Mouse (Mus musculus) cerebellum, adult 2 months (tissue): ENCODE data around the gene 1520401A03Rik. TPM values are rescaled to one million over a fixed set of nuclear protein-coding genes. Genes with fewer than 3 reads are reported as not detected.

Source experiments
- DNase-seq, 2 experiments: peaks; one replicate each; pipeline ENCODE4 v3.0.0; 2021
- H3K27ac ChIP-seq: fragments of 200-500 bp; 2 replicates; pipeline ENCODE4 v1.5.1; 2012; ENCODE audit warnings: low read length, control low read depth, inconsistent platforms; ENCODE audit not compliant: insufficient read depth
- H3K27me3 ChIP-seq: fragments of 200-500 bp; 2 replicates; pipeline ENCODE4 v1.6.1; 2012; ENCODE audit warnings: inconsistent platforms, mild to moderate bottlenecking, low read length, moderate library complexity; ENCODE audit not compliant: control insufficient read depth, insufficient read depth
- H3K4me1 ChIP-seq: fragments of 200-500 bp; 2 replicates; pipeline ENCODE4 v1.6.1; 2011; ENCODE audit warnings: low read length; ENCODE audit not compliant: control insufficient read depth, insufficient read depth
- H3K4me3 ChIP-seq: fragments of 200-500 bp; replicated peaks from 2 replicates; pipeline ENCODE3; 2011; ENCODE audit warnings: mild to moderate bottlenecking, low read depth, low read length, control low read depth; ENCODE audit not compliant: insufficient read depth
- CTCF ChIP-seq: fragments of 200-500 bp; IDR thresholded peaks from 2 replicates; pipeline ENCODE4 v1.5.1; 2011; ENCODE audit warnings: low read depth, mild to moderate bottlenecking, control low read depth, low read length, moderate library complexity, borderline replicate concordance; ENCODE audit not compliant: insufficient read depth
- POLR2A ChIP-seq: fragments of 200-500 bp; IDR thresholded peaks from 2 replicates; pipeline ENCODE4 v1.6.1; 2011; ENCODE audit warnings: low read length, control low read depth, borderline replicate concordance; ENCODE audit not compliant: insufficient read depth
- WGBS: fragments of 180-500 bp; shearing (Covaris S2); methylation state at CpG from one replicate; pipeline ENCODE4 v1.1.7; 2018; 5-methylcytosine and 5-hydroxymethylcytosine counted together
- polyA plus RNA-seq: library from polyadenylated mRNA; depleted of rRNA; stranded (reverse); fragments of >200 nt; gene quantifications from 2 replicates; pipeline ENCODE4 v1.2.3, GENCODE M21; 2012; rRNA removed

1520401A03Rik gene
- polyA plus RNA-seq, 1 experiment: 0.64 TPM

DNA sequence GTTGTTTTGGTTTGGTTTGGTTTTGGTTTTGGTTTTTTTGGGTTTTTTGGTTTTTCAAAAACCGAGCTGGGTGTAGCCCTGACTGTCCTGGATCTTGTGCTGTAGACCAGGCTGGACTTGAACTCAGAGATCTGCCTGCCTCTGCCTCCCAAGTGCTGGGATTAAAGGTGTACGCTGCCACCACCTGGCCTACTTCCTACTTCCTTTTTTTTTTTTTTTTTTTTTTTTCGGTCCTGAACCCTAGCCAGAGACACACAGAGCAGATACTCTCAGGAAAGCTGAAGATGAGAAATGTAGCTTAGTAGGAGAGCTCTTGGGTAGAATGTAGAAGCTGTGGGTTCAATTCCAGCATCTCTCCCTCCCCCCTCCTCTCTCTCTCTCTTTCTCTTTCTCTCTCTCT, 64.1 kb downstream of the 1520401A03Rik start:
- Histone ChIP-seq H3K4me1 (peaks cover 4% of the 10 kb centered on the region; the same call in 1 of the 2 replicates), H3K4me3 (no peak overlapping the region), H3K27ac (no peak overlapping the region), H3K27me3 (no peaks in the 10 kb centered on the region; the same call in 1 of the 2 replicates)
- WGBS: 84% methylated on average over 3 of the region's 3 CpGs
- TF ChIP-seq CTCF: no peak
- no peak for TF ChIP-seq POLR2A
- DNase-seq: no peak

Other genes with a start within 250 kb of the 1520401A03Rik start
- gene Vmn2r117, start 243.1 kb downstream of the 1520401A03Rik start, polyA plus RNA-seq: not detected in 2 replicates
- 9.2 and 9.5 TPM in 2 replicates for gene Zfp213, start 158.5 kb downstream of the 1520401A03Rik start, polyA plus RNA-seq
- gene Zfp13, start 123.3 kb downstream of the 1520401A03Rik start, polyA plus RNA-seq: 25.6 and 27.2 TPM in 2 replicates
- gene Zscan10, start 121.9 kb downstream of the 1520401A03Rik start, polyA plus RNA-seq: 0.13 and 0.16 TPM in 2 replicates
- 0.23 and 0.25 TPM in 2 replicates for gene Mmp25, start 77.5 kb downstream of the 1520401A03Rik start, polyA plus RNA-seq
- gene Bicdl2, start 62.3 kb downstream of the 1520401A03Rik start, polyA plus RNA-seq: not detected in 2 replicates
- gene Hcfc1r1, start 49.2 kb downstream of the 1520401A03Rik start, polyA plus RNA-seq: 173 and 179 TPM in 2 replicates
- 16.1 and 17.1 TPM in 2 replicates for gene Thoc6, start 48.9 kb downstream of the 1520401A03Rik start, polyA plus RNA-seq
- gene Tnfrsf12a, start 45.3 kb downstream of the 1520401A03Rik start, polyA plus RNA-seq: 29.1 and 31.3 TPM in 2 replicates
- 0.11 and 0.13 TPM in 2 replicates for gene Cldn6, start 43.5 kb downstream of the 1520401A03Rik start, polyA plus RNA-seq
- gene Cldn9, start 38.8 kb downstream of the 1520401A03Rik start, polyA plus RNA-seq: 0.52 and 0.79 TPM in 2 replicates
- gene Pkmyt1, start 3.6 kb upstream of the 1520401A03Rik start, polyA plus RNA-seq: 10.3 and 10.6 TPM in 2 replicates
- gene Paqr4, start 18.1 kb upstream of the 1520401A03Rik start, polyA plus RNA-seq: 92.0 and 104 TPM in 2 replicates
- 0.57 and 0.84 TPM in 2 replicates for gene Kremen2, start 23.1 kb upstream of the 1520401A03Rik start, polyA plus RNA-seq
- 341 and 366 TPM in 2 replicates for gene Flywch1, start 48.8 kb upstream of the 1520401A03Rik start, polyA plus RNA-seq
- gene Flywch2, start 63.3 kb upstream of the 1520401A03Rik start, polyA plus RNA-seq: 50.5 and 54.8 TPM in 2 replicates
- gene Srrm2, start 67.7 kb upstream of the 1520401A03Rik start, polyA plus RNA-seq: 711 and 720 TPM in 2 replicates
- 621 and 628 TPM in 2 replicates for gene Elob, start 106.4 kb upstream of the 1520401A03Rik start, polyA plus RNA-seq
- 0.25 TPM in 1 of 2 replicates, not detected in the other for gene Prss33, start 113.3 kb upstream of the 1520401A03Rik start, polyA plus RNA-seq
- gene Prss32, start 121.1 kb upstream of the 1520401A03Rik start, polyA plus RNA-seq: not detected in 2 replicates
- 1.6 and 2.3 TPM in 2 replicates for gene Prss41, start 121.4 kb upstream of the 1520401A03Rik start, polyA plus RNA-seq
- not detected in 2 replicates for gene Prss21, start 145.3 kb upstream of the 1520401A03Rik start, polyA plus RNA-seq
- not detected in 2 replicates for gene Dcpp1, start 158.1 kb upstream of the 1520401A03Rik start, polyA plus RNA-seq
- not detected in 2 replicates for gene Dcpp2, start 158.1 kb upstream of the 1520401A03Rik start, polyA plus RNA-seq
- not detected in 2 replicates for gene Dcpp3, start 194.7 kb upstream of the 1520401A03Rik start, polyA plus RNA-seq
- gene Sbp, start 218.9 kb upstream of the 1520401A03Rik start, polyA plus RNA-seq: not detected in 2 replicates
- not detected in 2 replicates for gene Sbpl, start 232.5 kb upstream of the 1520401A03Rik start, polyA plus RNA-seq